Mouse (Mus musculus) spleen, postnatal 14 days (tissue): ENCODE data around the gene Anapc11.

Experiments used
- DNase-seq, 2 experiments: peaks; one replicate each; pipeline ENCODE4 v3.0.0; 2021 to 2022; ENCODE audit warnings: low spot score in 2 of 2

The Anapc11 gene

GRCm38 (mm10) chr11:120654741-120655140 is 56.5 kb downstream of the Anapc11 start:
- DNase-seq, result no peak

DNA sequence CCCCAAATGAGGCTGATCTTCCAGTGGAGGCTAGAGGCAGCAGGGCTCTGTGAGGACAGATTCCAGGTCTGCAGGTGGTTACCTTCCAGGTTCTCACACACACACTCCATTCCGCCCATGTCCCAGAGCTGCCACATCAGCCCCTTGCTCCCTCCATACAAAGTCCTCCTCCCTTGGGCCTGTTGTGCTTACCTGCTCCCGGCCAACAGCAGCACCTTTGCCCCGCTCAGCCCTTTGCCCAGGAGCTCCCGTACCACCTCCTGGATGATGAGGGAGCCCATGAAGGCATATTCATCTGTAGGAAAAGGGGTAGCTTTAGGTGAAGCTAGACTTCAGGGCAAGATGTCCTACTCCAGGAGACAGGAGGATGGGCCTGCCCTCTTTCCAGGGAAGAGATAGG is 59.1 kb downstream of the Anapc11 start:
- no peak for DNase-seq
